Mouse (Mus musculus) intestine, embryonic 16.5 days (tissue): ENCODE measurements around the gene Tmem169. TPM values are rescaled to one million over a fixed set of nuclear protein-coding genes. Genes with fewer than 3 reads are reported as not detected.
"Not testable (repeated sequence)": the region's sequence is repeated elsewhere in the genome, so short reads cannot be mapped to it uniquely, and the experiment has no call there.

Experiments
- ATAC-seq: fragments of 200-750 bp; cut with Nextera tagmentation; 2 replicates; pipeline ENCODE4 v1.8.0; 2017; ENCODE audit warnings: moderate TSS enrichment, moderate library complexity
- H3K27ac ChIP-seq: fragments of 300-500 bp; sonication (generic); 2 replicates; pipeline ENCODE4 v1.5.1; 2014; ENCODE audit warnings: mild to moderate bottlenecking, low read length
- H3K27me3 ChIP-seq: fragments of 300-500 bp; sonication (generic); replicated peaks from 2 replicates; pipeline ENCODE4 v1.6.1; 2014; ENCODE audit warnings: low read length, control low read depth, mixed read lengths; ENCODE audit not compliant: control insufficient read depth, insufficient read depth
- H3K36me3 ChIP-seq: fragments of 300-500 bp; sonication (generic); 2 replicates; pipeline ENCODE4 v1.6.1; 2014; ENCODE audit warnings: low read length, control low read depth; ENCODE audit not compliant: control insufficient read depth, insufficient read depth
- H3K4me1 ChIP-seq: fragments of 300-500 bp; sonication (generic); 2 replicates; pipeline ENCODE4 v1.6.1; 2014; ENCODE audit warnings: low read length, control low read depth, mixed read lengths; ENCODE audit not compliant: control insufficient read depth, insufficient read depth
- H3K4me2 ChIP-seq: fragments of 300-500 bp; sonication (generic); 2 replicates; pipeline ENCODE4 v1.6.1; 2014; ENCODE audit warnings: low read depth, low read length, control low read depth
- H3K4me3 ChIP-seq: fragments of 300-500 bp; sonication (generic); 2 replicates; pipeline ENCODE4 v1.5.1; 2014; ENCODE audit warnings: mild to moderate bottlenecking, low read length
- H3K9ac ChIP-seq: fragments of 300-500 bp; sonication (generic); 2 replicates; pipeline ENCODE4 v1.6.1; 2014; ENCODE audit warnings: low read depth, low read length
- H3K9me3 ChIP-seq: fragments of 300-500 bp; sonication (generic); 2 replicates; pipeline ENCODE4 v1.6.1; 2016; ENCODE audit warnings: low read length, control low read depth; ENCODE audit not compliant: control insufficient read depth
- WGBS: fragments of 180-500 bp; shearing (Covaris S2); extraction: QIAGEN DNeasy Blood & Tissue Kit; methylation state at CpG from one replicate; pipeline ENCODE4 v1.1.7; 2014; 5-methylcytosine and 5-hydroxymethylcytosine counted together
- polyA plus RNA-seq: library from polyadenylated mRNA; unstranded; fragments of >200 nt; fragmentation: Nextera tagmentation; extraction: Ambion mirVana; gene quantifications from 2 replicates; pipeline ENCODE4 v1.2.1, GENCODE M21; 2015

Gene Tmem169
- polyA plus RNA-seq, result 2.1 and 2.3 TPM in 2 replicates

DNA sequence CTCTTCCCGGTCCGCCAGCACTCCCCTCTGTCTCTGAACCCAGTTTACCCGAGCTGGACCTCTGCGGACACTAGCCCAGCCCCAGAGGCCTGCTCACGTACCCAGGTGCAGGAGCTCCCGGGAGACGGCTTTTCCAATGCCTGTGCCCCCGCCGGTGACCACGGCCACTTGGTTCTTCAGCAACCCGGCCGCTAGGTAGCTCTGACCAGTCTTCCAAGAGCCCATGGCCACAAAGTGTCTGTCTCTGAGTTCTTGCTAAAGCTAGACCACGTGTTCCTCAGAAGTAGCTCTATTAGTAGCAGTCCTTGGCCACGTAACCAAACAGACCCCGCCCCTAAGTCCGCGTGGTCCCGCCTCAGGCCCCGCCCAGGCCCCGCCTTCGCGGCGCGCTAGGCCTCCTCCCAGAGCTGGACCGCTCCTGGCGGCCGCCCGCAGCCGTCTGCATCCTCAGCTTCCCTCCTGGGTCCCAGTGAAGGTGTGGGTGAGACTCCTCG lies at the start of gene Tmem169, which contains the start of gene Pecr:
TSS of gene Tmem169 (plus strand) at position 378 of the 494 bp plus-strand sequence.
TSS of gene Pecr (minus strand) at position 323 of the 494 bp plus-strand sequence.
- no peaks in the 10 kb centered on the region for H3K36me3 ChIP-seq
- H3K9ac ChIP-seq, result peak within 1 kb of the TSS; percentile 75
- peak within 1 kb of the TSS; percentile 72 for H3K4me2 ChIP-seq
- 0% methylated on average over 30 of the region's 30 CpGs for WGBS
- ATAC-seq, result peak; percentile 98
- H3K27ac ChIP-seq, result peak within 1 kb of the TSS; percentile 78
- peaks cover 3% of the 10 kb centered on the region for H3K4me1 ChIP-seq
- no peaks in the 10 kb centered on the region for H3K27me3 ChIP-seq
- peak within 1 kb of the TSS; percentile 60 for H3K4me3 ChIP-seq
- no peaks in the 10 kb centered on the region for H3K9me3 ChIP-seq

GRCm38 (mm10) chr1:72236363-72237006 lies 47.7 kb upstream of the Tmem169 start:
- H3K4me3 ChIP-seq, result peak overlapping the region; percentile 68
- H3K9ac ChIP-seq, result peak overlapping the region; percentile 72
- not testable (repeated sequence) for H3K9me3 ChIP-seq, H3K36me3 ChIP-seq, H3K27me3 ChIP-seq, H3K4me1 ChIP-seq
- H3K27ac ChIP-seq, result peak overlapping the region; percentile 84
- peak; percentile 91 for ATAC-seq
- 0% methylated on average over 35 of the region's 50 CpGs for WGBS
- peak overlapping the region; percentile 72 for H3K4me2 ChIP-seq

DNA sequence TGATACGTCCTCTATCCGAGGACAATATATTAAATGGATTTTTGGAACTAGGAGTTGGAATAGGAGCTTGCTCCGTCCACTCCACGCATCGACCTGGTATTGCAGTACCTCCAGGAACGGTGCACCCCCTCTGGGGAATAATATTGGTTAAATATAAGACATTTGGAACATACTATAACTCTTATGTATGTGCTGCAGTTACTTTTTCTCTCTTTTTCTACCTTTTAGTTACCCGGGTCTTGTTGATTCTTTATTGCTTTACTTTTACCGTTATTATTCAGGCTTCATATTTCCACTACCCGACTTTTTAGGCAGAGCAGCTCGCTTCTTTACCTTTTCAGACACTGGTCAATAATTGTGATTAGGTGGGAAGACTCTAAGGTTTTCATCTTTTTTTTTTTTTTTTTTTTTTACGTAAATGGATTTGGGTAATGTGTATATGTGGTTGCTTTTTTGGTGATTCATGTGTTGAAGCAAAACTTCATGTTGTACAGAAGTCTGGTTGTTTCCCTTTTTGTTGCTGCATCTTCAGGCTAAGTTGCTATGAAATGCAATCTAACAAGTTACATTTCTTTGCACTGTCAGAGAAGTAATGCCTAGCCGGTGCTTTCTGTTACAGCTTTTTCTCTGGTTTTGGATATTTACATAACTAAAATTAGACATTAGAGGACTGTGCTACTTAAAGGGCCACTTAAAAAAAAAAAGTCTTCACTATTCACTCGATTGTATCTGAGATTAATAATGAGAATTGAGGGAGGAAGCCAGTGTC lies 47.0 kb upstream of the Tmem169 start:
- 0 out of 2 replicates have a peak, but pooled peaks cover 8% of the 10 kb centered on the region for H3K4me1 ChIP-seq
- peak overlapping the region; percentile 30 for H3K4me2 ChIP-seq
- WGBS, result 6% methylated on average over 11 of the region's 13 CpGs
- H3K4me3 ChIP-seq, result 0 out of 2 replicates have a peak overlapping the region, but pooled peaks have one; percentile 12
- no peak overlapping the region for H3K9ac ChIP-seq
- H3K27ac ChIP-seq, result no peak overlapping the region
- H3K36me3 ChIP-seq, result no peaks in the 10 kb centered on the region
- ATAC-seq, result peak; percentile 81
- no peaks in the 10 kb centered on the region for H3K9me3 ChIP-seq
- no peaks in the 10 kb centered on the region for H3K27me3 ChIP-seq

GRCm38 (mm10) chr1:72238016-72238580 lies 46.1 kb upstream of the Tmem169 start:
- Histone ChIP-seq H3K4me3 (no peak overlapping the region), H3K9me3 (no peaks in the 10 kb centered on the region), H3K27me3 (no peaks in the 10 kb centered on the region), H3K9ac (no peak overlapping the region), H3K4me2 (no peak overlapping the region), H3K36me3 (no peaks in the 10 kb centered on the region), H3K27ac (no peak overlapping the region), H3K4me1 (0 out of 2 replicates have a peak, but pooled peaks cover 8% of the 10 kb centered on the region)
- no peak for ATAC-seq
- WGBS, result 69% methylated on average over 10 of the region's 10 CpGs

- H3K27ac ChIP-seq, H3K4me1 ChIP-seq, H3K4me3 ChIP-seq, H3K36me3 ChIP-seq, H3K4me2 ChIP-seq, H3K27me3 ChIP-seq, H3K9ac ChIP-seq, ATAC-seq, H3K9me3 ChIP-seq: not testable (repeated sequence)
- WGBS, result 81% methylated on average over 3 of the region's 3 CpGs
These were observed 45.1 kb upstream of the Tmem169 start for GRCm38 (mm10) chr1:72239113-72239512.

DNA sequence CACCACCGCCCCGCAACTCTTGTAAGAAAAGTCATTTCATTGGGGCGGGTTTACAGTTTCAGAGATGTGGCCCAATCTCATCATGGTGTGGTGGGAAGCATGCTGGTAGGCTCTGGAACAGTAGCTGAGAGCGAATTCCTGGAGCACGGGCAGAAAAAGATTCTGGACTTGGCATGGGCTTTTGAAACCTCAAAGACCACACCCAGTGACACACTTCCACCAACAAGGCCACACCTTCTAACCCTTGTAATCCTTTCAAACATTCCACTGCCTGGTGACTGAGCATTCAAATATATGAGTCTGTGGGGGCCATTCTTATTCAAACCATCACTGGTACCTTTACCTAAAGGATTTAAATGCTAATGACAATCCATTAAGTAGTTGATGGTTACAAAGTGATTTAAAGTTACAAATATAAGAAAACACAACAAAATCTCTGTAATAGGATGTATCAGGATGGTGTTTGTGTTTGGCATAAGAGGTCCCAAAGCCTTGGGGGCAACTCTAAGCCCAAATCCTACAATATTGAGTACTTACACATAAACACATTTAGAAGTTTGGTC lies 41.5 kb upstream of the Tmem169 start:
- no peaks in the 10 kb centered on the region for H3K9me3 ChIP-seq
- ATAC-seq, result no peak
- no peak overlapping the region for H3K27ac ChIP-seq
- no peak overlapping the region for H3K9ac ChIP-seq
- 0 out of 2 replicates have a peak, but pooled peaks cover 4% of the 10 kb centered on the region for H3K4me1 ChIP-seq
- H3K4me3 ChIP-seq, result no peak overlapping the region
- H3K4me2 ChIP-seq, result no peak overlapping the region
- H3K27me3 ChIP-seq, result no peaks in the 10 kb centered on the region
- no peaks in the 10 kb centered on the region for H3K36me3 ChIP-seq
- 92% methylated on average over 5 of the region's 5 CpGs for WGBS

GRCm38 (mm10) chr1:72243656-72244316 lies 40.4 kb upstream of the Tmem169 start:
- Histone ChIP-seq H3K4me1 (no peaks in the 10 kb centered on the region), H3K9me3 (no peaks in the 10 kb centered on the region), H3K27me3 (no peaks in the 10 kb centered on the region), H3K4me2 (peak overlapping the region; percentile 81), H3K27ac (peak overlapping the region; percentile 97), H3K9ac (peak overlapping the region; percentile 86), H3K4me3 (peak overlapping the region; percentile 53), H3K36me3 (no peaks in the 10 kb centered on the region)
- WGBS, result under 1% methylated on average over 47 of the region's 47 CpGs
- peak; percentile 94 for ATAC-seq

GRCm38 (mm10) chr1:72244317-72245036 lies 39.7 kb upstream of the Tmem169 start:
- Histone ChIP-seq H3K27ac (peak overlapping the region; percentile 97), H3K4me3 (peak overlapping the region; percentile 53; the same call in 1 of the 2 replicates), H3K9ac (0 out of 2 replicates have a peak overlapping the region, but pooled peaks have one; percentile 86), H3K4me1 (no peaks in the 10 kb centered on the region), H3K9me3 (no peaks in the 10 kb centered on the region), H3K4me2 (peak overlapping the region; percentile 81; the same call in 1 of the 2 replicates), H3K36me3 (no peaks in the 10 kb centered on the region), H3K27me3 (no peaks in the 10 kb centered on the region)
- no peak; the same call in 1 of the 2 replicates for ATAC-seq
- under 1% methylated on average over 12 of the region's 12 CpGs for WGBS
